Mouse (Mus musculus) testis, adult 2 months (tissue): ENCODE results near the gene Ptpa. TPM values are rescaled to one million over a fixed set of nuclear protein-coding genes. Genes with fewer than 3 reads are reported as not detected.
A peak's percentile ranks its signal among the peaks of the same experiment; 100 is the strongest.

Experiments
- H3K27ac ChIP-seq: fragments of 200-500 bp; 2 replicates; pipeline ENCODE4 v1.5.1; 2012; ENCODE audit warnings: low read depth, low read length; ENCODE audit not compliant: control insufficient read depth, insufficient read depth
- H3K27me3 ChIP-seq: fragments of 200-500 bp; 2 replicates; pipeline ENCODE4 v1.6.1; 2012; ENCODE audit warnings: mild to moderate bottlenecking, low read length, moderate library complexity; ENCODE audit not compliant: control insufficient read depth, insufficient read depth
- H3K36me3 ChIP-seq: fragments of 200-500 bp; 2 replicates; pipeline ENCODE4 v1.6.1; 2012; ENCODE audit warnings: mild to moderate bottlenecking, low read length; ENCODE audit not compliant: control insufficient read depth, insufficient read depth
- H3K4me1 ChIP-seq: fragments of 200-500 bp; 2 replicates; pipeline ENCODE4 v1.6.1; 2012; ENCODE audit warnings: low read length; ENCODE audit not compliant: control insufficient read depth, insufficient read depth
- H3K4me3 ChIP-seq: fragments of 200-500 bp; 2 replicates; pipeline ENCODE4 v1.5.1; 2012; ENCODE audit warnings: low read depth, mild to moderate bottlenecking, low read length, moderate library complexity, mixed read lengths; ENCODE audit not compliant: control insufficient read depth
- CTCF ChIP-seq: fragments of 200-500 bp; IDR thresholded peaks from 2 replicates; pipeline ENCODE4 v1.5.1; 2012; ENCODE audit warnings: low read depth, mild to moderate bottlenecking, inconsistent platforms, low read length, moderate library complexity; ENCODE audit not compliant: control insufficient read depth, insufficient read depth, insufficient replicate concordance
- POLR2A ChIP-seq: fragments of 200-500 bp; IDR thresholded peaks from 2 replicates; pipeline ENCODE4 v1.6.1; 2012; ENCODE audit warnings: low read depth, mild to moderate bottlenecking, inconsistent platforms, low read length, moderate library complexity; ENCODE audit not compliant: control insufficient read depth
- polyA plus RNA-seq: library from polyadenylated mRNA; depleted of rRNA; stranded (reverse); fragments of >200 nt; gene quantifications from 2 replicates; pipeline ENCODE4 v1.2.3, GENCODE M21; 2012

The Ptpa gene
- polyA plus RNA-seq, 1 experiment = 87.3 TPM

GRCm38 (mm10) chr2:30439631-30440030 is 23.8 kb downstream of the Ptpa start:
- Histone ChIP-seq H3K4me1 (peaks cover 5% of the 10 kb centered on the region), H3K36me3 (peaks cover 9% of the 10 kb centered on the region), H3K27me3 (no peaks in the 10 kb centered on the region), H3K27ac (peak overlapping the region; percentile 94), H3K4me3 (no peak overlapping the region)
- no peak for TF ChIP-seq CTCF
- no peak for TF ChIP-seq POLR2A

DNA sequence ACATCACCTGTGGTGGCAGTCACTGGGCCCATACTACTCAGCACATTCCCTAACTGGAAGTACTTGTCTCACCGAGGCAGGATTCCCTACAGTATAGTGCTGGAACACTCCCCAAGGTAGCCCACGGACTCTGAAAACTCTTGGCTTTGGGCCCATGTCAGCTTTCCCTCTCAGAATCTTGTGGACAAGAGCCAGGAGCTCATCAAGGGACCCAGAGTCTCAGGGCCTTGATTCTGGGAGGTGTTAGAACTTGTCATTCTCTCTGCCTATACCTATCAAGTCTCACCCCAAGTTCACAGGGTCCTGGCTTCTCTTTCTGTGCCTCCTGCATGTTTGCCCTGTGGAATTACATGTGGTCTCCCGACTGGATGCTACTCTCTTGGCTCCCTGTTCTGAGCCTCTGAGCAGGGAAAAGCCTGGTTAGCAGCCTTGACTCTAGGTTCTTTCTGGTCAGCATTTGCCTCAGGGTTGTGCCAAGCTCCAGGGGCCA is 24.4 kb downstream of the Ptpa start:
- TF ChIP-seq CTCF (no peak), POLR2A (no peak)
- Histone ChIP-seq H3K4me1 (peaks cover 7% of the 10 kb centered on the region), H3K36me3 (peaks cover 9% of the 10 kb centered on the region), H3K27me3 (no peaks in the 10 kb centered on the region), H3K4me3 (no peak overlapping the region), H3K27ac (peak overlapping the region; percentile 94)

GRCm38 (mm10) chr2:30440701-30441517 is 25.1 kb downstream of the Ptpa start:
- Histone ChIP-seq H3K4me3 (no peak overlapping the region), H3K27ac (peak overlapping the region; percentile 94), H3K4me1 (peaks cover 10% of the 10 kb centered on the region), H3K27me3 (no peaks in the 10 kb centered on the region), H3K36me3 (peaks cover 11% of the 10 kb centered on the region)
- TF ChIP-seq POLR2A = peak; percentile 45; the same call in 1 of the 2 replicates
- TF ChIP-seq CTCF = no peak

DNA sequence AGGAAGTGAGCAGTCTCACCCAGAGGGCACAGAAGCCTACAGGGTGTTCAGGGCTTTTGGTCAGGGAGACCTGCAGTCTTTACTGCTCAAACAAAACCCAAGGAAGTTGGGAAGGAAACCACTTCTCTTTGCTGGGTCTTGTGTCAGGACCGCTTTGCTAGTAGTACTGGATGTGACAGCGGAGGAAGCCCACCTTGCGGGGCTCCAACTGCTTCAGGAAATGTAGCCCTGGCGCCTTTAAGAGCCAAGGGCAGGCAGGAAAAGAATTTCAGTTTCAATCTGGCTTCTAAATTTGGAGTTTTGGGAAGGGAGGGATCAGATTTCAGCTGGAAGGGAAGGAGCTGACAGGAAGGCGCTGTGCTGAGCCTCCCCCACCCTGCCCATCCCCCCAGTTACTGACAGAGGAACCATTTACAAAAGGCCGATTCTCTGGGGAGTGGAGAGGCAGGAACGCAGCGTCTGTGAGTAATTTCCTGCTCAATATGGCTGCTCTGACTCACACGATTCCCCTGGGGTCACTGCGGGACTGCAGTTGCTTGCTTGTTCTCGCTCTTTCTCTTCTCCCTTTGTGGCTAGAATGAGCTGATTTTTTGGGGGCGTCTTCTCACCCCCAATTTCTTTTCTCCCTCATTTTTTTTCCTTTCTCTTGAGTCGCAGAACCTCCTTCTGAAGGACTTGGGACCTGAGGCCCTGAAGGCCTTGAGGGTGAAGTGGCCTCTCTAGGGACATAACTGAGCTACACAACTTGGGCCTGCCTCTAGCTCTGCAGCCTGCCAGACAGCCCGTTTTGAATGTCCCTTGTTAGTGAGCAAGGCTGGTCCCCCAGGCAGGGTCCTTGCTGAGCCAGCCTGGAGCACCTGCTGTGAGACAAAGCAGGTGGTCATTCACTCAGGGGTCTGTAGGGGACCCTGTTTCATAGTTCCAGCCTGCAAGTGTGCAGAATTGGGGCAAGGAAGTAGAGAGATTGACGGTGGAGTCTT is 26.0 kb downstream of the Ptpa start:
- Histone ChIP-seq H3K27ac (peak overlapping the region; percentile 94), H3K27me3 (no peaks in the 10 kb centered on the region), H3K4me3 (peak overlapping the region; percentile 7), H3K36me3 (peaks cover 11% of the 10 kb centered on the region), H3K4me1 (peaks cover 14% of the 10 kb centered on the region)
- peak; percentile 25; the same call in 1 of the 2 replicates for TF ChIP-seq POLR2A
- TF ChIP-seq CTCF = no peak

DNA sequence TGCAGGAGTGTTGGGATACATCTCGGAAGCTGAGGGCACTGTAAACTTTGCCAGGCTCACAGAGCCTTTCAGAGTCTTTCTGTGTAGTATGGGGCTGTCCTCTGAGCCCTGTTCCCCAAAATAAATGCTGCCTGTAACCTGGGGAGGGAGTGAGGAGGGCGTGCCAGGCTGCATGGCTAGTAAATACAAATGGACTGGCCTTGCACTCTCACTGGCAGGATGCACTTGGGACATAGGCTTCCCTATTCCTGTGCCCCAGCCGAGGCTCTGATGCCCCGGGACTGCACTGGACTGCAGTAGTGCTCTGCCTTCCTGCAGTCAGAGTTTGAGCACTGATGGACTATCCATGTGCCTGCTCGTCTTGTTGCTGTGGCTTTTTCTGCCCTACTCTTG is 26.7 kb downstream of the Ptpa start:
- TF ChIP-seq CTCF (no peak), POLR2A (no peak)
- Histone ChIP-seq H3K27ac (peak overlapping the region; percentile 92), H3K4me1 (peaks cover 14% of the 10 kb centered on the region), H3K4me3 (no peak overlapping the region), H3K36me3 (peaks cover 9% of the 10 kb centered on the region), H3K27me3 (no peaks in the 10 kb centered on the region)

GRCm38 (mm10) chr2:30443281-30443680 is 27.4 kb downstream of the Ptpa start:
- no peak for TF ChIP-seq POLR2A
- TF ChIP-seq CTCF = no peak
- peaks cover 14% of the 10 kb centered on the region for H3K4me1 ChIP-seq
- peak overlapping the region; percentile 92 for H3K27ac ChIP-seq
- peaks cover 9% of the 10 kb centered on the region for H3K36me3 ChIP-seq
- no peaks in the 10 kb centered on the region for H3K27me3 ChIP-seq
- H3K4me3 ChIP-seq = no peak overlapping the region

DNA sequence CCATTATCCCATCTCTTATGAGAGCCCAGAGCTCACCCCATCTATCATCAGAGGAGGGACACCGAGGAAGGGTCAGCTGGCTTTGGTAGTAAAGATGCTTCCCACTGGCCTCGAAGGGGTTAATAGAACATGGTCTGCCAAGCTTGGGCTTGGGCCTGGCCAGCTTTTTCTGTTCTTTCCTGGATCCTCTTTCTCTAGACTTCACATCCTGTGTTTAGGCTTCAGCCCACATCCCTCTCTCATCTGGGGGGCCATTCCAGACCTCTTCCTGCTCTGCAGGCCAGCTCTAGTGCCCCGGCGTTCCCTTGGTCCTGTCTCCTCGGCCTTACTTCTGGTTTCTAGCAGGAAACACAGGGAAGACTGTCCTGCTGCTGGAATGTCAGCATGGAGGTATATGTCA is 28.2 kb downstream of the Ptpa start:
- Histone ChIP-seq H3K4me3 (no peak overlapping the region), H3K27ac (no peak overlapping the region), H3K27me3 (no peaks in the 10 kb centered on the region), H3K36me3 (peaks cover 9% of the 10 kb centered on the region), H3K4me1 (peaks cover 14% of the 10 kb centered on the region)
- TF ChIP-seq POLR2A (no peak), CTCF (no peak)
